Mouse (Mus musculus) adrenal gland, postnatal 4 days (tissue): Measurements from ENCODE around the gene U2af2. TPM values are rescaled to one million over a fixed set of nuclear protein-coding genes. Genes with fewer than 3 reads are reported as not detected.
A peak's percentile ranks its signal among the peaks of the same experiment; 100 is the strongest.
"Not testable (repeated sequence)": the region's sequence is repeated elsewhere in the genome, so short reads cannot be mapped to it uniquely, and the experiment has no call there.

Experiments used
- DNase-seq, 2 experiments: peaks; one replicate each; pipeline ENCODE4 v3.0.0; 2021 to 2022; ENCODE audit warnings: low spot score in 2 of 2, mixed read lengths in 2 of 2
- long read RNA-seq, 2 experiments: library from polyadenylated mRNA; stranded (forward); transcript quantifications; one replicate each; pipeline ENCODE4 v2.0.0; 2021
- total RNA-seq, 2 experiments: library from RNA; stranded (reverse); gene quantifications; 2 replicates each; pipeline ENCODE4 v1.2.3; 2021

The U2af2 gene
- 100 to 1,000 TPM; 207 to 230 TPM for total RNA-seq
- long read RNA-seq, experiment 1, transcript U2af2-209 (12 exons, 2,088 nt): minor isoform, 14 of 104 reads
- long read RNA-seq, experiment 1, transcript U2af2-201 (12 exons, 2,183 nt): major isoform, 47 of 104 reads
- long read RNA-seq, experiment 1, partial matches to known transcripts: 30 of 104 reads
- long read RNA-seq, experiment 1, other reads (novel, unspliced or antisense): 13 of 104 reads
- long read RNA-seq, experiment 2, transcript U2af2-209 (12 exons, 2,088 nt): minor isoform, 20 of 135 reads
- long read RNA-seq, experiment 2, transcript U2af2-201 (12 exons, 2,183 nt): major isoform, 78 of 135 reads
- long read RNA-seq, experiment 2, partial matches to known transcripts: 27 of 135 reads
- long read RNA-seq, experiment 2, other reads (novel, unspliced or antisense): 10 of 135 reads

DNA sequence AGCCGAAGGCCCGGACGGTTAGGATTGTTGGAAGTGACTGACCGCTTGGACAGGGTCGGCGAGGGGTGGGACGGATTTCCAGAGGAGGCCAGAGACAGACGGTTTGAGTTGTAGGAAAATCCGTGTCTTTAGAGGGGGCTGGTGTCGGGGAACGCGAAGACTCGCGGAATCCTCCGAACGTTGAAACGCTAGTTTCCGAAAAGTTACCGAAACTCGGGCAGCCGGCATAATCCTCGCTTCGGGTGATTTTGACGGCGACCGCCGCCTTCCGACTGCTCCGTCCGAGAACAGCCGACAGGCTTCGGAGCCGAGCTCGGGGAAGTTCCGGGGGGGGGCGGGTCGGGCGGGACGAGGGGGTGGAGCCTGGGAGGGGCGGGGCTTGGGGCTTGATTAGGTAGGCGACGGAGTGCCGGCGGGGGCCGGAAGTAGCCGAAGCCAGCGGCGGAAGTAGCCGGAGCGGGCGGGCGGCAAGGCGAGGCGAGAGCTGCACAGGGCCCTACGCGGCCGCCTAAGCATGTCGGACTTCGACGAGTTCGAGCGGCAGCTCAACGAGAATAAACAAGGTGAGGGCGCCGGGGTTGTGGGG is at the start of gene U2af2:
Gene U2af2, plus strand, starts transcription at position 370 of the 586 bp plus-strand sequence.
- DNase-seq: peak; percentile 89

DNA sequence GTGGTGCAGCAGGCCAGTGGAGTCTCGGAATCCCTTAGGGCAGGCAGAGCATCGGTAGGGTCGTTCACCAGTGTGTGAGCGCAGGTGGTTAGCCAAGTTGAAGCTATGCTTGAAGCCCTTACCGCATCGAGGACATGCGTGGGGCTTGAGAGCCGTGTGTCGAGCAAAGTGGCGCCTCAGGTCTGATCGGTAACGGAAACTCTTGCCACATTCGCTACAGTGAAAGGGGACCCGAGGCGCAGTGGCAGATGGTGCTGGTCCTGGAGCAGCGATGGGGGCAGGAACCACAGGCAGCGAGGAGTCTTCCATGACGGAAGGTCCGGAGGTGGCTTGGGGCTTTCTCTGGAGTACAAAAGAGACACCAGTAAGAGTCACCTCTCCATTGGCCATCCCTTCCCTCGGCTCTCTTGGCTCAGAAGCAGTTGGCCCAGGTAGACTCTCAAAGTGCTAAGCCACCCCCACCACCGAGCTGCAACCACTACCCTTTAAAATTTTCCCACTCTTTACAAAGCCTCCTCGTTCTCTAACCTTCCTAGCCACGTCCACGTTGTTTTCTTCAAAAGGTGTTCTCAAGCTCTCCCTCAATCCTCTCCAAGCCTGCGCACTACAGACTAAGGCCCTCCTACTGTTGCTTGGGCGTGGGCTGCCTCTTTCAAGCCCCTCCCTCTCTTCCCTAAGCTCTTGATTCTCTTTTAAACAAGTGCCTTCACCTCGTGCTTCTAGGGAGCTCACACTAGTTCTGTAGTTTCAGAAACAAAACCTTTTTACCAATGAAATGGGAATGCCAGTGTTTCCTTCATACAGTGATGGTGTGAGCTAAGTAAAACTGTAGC is 49.0 kb upstream of the U2af2 start:
- no peak for DNase-seq

DNA sequence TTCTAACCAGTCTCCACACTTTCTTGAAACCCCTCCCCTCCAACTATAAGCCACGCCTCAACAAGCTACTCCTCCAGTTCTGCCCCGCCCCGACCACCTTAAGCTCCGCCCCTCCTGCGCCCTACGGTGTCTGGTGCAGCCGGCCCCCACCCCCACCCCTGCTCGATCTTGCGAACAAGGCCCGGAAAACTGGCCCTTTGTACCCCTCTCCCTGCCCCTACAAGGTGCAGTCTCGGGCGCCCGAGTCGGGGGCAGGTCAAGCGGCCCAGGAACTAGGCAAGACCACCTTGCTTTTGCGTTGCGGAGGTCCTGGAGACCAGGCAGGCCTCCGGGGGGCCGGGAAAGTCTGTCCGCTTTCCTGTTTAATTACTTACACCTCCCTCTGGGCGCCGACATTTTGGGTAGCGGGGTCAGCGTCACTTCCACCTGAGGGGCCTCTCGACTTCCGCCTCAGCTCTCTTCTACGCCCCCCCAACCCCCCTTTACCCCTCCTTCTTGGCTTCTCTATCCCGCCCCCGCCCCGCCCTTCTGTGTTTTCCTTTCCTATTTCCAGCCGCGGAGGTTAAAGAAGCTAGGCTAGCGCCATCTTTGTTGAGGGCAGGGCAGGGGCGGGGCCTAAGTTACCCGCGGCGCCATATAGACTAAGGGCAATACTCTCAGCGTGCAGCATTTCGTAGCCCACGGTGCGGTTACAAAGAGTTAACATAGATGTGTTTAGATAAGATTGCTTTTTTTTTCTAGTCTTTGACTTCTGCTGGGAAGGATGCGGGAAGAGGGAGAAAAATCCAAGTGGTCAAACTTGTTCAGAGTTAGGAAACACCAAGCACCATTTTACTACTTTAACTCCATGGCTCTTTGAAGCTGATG is 47.5 kb upstream of the U2af2 start, which contains the start of the genes Zfp524 and Fiz1:
Gene Zfp524, plus strand, starts transcription at position 165 of the 867 bp plus-strand sequence.
Gene Fiz1, minus strand, starts transcription at position 447 of the 867 bp plus-strand sequence.
- peak; percentile 91 to 92 for DNase-seq

DNA sequence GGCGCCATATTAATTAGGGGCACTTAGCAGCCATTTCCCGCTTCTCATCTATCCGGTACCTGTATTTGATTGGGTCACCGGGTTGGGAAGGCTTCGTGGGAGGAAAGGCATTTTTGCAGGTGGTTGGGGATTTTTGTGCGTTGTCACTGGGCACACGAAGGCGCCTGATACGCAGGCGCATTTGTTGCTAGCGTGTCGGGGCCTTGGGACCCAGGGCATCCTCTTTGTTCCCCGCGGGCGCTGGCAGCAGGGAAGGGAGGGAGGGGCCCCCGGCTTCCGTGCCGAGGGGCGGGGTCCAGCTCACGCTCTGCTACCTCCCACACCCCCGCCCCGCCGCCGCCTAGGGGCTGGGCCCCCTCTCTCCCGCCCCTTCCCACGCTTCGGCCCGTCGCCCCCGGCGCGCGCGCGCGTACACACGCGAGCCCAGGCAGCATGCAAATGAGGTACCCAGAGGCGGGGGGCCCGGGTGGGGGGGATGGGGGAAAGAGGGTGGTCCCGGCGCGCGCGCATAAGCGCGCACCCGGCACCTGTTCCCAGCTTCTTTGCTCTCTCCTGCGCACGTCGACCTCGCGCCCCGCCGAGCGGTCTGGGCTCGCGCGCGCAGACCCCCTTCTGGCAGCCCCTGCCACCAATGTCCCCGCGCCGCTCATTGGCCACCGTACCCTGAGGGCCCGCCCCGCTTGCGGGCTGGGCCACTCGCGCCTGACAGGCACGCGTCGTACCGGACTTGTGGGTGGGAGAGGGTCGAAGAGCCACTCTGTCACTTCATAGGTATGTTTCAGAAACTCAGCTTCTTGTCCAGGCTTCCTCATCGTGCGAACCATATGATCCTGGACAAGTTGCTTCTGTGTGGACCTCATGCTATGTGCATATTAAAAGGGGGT is 46.6 kb upstream of the U2af2 start, which contains the start of gene Gm44973:
Gene Gm44973, plus strand, starts transcription at position 379 of the 884 bp plus-strand sequence.
- peak; percentile 84 to 91 for DNase-seq

DNA sequence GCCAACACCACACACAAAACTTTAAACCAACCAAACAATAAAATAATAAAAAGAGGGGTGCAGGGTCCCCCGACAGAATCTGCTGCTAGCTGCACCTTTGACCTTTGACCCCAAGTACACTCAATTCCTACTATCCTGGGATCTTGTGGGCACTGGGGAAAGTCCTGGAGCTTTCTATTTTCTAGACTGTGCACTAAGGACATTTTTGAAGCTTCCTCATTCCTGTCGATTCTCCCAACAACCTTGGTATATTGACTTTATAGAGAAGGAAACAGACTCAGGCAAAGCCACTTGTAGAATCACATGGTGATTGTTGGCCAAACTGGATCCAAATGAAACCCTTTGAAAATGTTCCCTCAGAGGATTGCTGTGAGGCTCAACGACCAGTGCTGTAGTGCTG is 45.9 kb upstream of the U2af2 start:
- no peak for DNase-seq

DNA sequence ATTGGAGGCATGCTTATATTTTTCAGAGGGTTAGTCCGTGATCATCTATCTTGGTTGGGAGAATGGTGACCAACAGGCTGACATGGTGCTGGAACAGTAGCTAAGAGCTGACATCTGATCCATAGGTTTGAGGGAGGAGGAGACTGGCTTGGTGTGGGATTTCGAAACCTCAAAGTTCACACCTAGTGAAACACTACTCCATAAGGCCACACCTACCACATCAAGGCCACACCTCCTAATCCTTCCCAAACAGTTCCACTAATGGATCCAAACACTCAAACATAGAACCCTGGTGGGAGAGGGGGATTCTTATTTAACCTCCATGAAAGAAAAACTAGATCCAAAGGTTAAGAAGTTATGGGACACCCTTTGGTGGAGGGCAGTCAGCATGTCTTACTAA is 45.0 kb upstream of the U2af2 start:
- no peak for DNase-seq

DNA sequence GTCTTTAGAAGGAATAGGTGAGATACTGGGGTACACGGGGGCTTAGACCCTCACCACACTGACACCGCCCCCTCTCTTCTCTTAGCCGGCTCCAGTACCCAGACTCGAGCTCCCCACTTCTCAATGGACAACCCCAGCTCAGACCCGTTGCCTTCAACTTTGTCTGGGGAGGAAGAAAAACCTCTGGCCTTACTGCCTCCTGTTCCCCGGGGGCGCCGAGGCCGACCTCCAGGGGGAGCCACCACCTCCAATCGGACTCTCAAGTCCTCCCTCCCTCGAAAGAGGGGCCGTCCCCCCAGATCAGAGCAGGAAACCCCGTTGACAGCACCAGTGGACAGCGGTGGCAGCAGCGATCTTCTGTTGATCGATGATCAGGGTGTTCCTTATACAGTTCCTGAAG is 44.6 kb upstream of the U2af2 start:
- no peak for DNase-seq

DNA sequence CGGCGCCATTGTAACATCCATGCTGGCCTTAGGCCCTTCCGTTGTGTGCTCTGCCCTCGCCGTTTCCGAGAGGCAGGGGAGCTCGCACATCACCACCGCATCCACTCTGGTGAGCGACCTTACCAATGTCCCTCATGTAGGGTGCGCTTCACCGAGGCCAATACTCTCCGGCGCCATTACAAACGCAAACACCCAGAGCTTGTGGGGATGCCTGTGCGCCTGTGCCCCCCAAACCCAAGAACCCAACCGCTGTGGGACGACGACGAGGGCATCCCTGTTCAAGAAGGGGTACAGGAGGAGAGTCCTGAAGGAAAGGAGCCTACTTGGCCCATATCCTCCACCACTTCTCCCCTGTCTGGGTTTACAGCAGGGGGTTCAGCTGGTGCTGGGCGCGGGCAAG is 44.0 kb upstream of the U2af2 start:
- no peak for DNase-seq

DNA sequence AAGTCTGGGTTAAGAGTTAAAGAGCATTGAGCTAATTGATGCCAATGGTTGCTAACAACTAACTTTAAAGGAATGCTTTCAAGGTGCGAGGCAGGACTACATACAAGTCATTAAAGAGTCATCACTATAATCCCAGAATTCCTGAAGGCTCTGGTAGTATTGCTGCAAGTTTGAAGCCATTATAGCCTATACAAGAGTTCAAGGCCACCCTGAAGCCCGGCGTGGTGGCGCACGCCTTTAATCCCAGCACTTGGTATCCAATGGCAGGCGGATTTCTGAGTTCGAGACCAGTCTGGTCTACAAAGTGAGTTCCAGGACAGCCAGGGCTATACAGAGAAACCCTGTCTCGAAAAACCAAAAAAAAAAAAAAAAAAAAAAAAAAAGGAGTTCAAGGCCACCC is 42.4 kb upstream of the U2af2 start:
- not testable (repeated sequence) for DNase-seq

DNA sequence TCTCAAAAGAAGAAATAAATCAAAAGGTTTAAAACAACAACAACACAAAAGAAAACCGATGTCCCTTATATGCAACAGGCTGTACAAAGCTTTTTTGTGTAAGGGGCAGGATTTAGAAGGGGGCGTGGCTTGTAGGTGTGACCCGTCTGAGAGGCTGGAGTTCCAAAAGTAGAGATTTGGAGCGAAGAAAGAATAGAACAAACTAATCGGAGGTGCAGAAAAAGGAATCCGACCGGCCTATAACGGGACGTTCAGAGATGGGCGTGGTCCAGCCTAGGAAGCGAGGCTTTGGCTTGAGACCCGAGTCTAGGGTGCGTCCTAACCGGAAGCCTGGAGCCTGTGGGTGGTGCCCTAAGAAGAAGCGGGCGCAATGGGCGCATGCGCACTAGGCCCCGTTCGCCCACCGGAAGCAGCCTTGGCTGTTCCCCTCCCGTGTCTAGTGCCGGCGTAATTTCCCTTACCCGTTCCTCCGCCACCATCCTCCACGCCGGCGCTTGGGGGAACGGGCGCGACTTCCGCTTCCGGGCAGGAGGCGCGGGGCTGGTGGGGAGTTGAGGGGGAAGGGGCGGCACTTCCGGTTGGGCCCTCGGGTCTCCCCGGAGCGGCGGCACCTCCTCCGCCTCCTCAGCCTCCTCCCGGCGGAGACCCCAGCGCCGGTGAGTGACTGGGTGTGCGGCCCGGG is 41.8 kb upstream of the U2af2 start, which contains the start of the genes Zfp865 and Ccdc106:
Gene Zfp865, plus strand, starts transcription at position 377 of the 682 bp plus-strand sequence.
Gene Ccdc106, plus strand, starts transcription at position 554 of the 682 bp plus-strand sequence.
- peak; percentile 97 to 98 for DNase-seq

DNA sequence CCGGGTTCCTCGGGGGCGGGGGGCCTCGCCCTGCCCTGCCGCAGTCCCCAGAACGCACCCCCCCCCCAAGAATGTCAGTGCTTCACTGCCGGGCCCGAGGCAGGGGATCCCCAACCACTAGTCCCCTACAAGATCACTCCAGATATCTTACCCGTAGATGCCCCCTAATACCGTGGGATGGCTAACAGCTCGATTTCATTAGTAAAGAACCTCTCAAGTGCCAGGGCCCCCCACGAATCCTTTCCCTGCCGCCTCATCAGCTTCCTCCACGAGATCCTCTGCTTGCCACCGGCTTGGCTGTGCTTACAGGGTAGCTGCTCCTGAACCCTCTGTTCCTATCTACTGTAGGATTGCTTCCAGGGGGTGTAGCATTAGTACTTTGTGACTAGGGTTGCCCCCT is 41.3 kb upstream of the U2af2 start:
- no peak for DNase-seq

DNA sequence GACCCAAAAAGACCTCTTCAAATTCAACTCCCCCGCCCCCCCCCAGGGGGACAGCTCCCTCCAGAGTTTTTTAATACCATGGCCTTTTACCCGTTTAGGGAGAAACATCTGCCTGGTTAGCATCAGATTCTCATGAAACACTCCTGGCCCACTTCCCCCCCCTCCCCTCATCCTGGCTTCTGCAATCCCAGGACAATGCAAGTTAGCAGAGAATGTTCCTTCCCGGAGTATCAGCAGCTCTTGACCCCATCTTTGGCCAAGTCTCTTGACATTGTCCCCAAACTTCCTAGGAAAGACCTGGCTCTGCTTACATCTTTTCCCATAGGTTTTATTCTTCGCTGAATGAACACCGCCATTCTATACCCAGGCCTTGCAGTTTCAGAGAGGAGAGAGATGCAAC is 40.7 kb upstream of the U2af2 start:
- DNase-seq: no peak

DNA sequence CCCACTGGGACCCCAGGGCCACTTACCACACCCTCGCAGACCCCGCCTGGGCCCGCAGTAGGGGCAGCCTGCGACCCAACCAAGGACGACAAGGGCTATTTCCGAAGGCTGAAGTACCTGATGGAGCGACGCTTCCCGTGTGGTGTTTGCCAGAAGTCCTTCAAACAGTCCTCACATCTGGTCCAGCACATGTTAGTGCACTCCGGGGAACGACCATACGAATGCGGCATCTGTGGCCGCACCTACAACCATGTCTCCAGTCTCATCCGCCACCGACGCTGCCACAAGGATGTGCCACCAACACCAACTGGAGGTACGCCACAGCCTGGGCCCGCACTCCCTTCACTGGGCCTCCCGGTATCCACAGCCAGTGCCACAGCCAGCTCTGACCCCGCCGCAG is 32.4 kb upstream of the U2af2 start:
- no peak for DNase-seq

DNA sequence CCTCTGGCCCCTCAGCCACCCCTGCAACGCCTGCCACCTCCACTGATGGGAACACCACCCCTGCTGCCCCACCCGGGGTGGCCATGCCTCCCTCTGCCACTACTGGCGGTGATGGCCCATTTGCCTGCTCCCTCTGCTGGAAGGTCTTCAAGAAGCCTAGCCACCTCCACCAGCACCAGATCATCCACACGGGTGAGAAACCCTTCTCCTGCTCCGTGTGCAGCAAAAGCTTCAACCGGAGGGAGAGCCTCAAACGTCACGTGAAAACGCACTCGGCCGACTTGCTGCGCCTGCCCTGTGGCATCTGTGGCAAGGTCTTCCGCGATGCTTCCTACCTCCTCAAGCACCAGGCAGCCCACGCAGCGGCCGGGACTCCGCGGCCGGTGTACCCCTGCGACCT is 32.0 kb upstream of the U2af2 start:
- no peak for DNase-seq

DNA sequence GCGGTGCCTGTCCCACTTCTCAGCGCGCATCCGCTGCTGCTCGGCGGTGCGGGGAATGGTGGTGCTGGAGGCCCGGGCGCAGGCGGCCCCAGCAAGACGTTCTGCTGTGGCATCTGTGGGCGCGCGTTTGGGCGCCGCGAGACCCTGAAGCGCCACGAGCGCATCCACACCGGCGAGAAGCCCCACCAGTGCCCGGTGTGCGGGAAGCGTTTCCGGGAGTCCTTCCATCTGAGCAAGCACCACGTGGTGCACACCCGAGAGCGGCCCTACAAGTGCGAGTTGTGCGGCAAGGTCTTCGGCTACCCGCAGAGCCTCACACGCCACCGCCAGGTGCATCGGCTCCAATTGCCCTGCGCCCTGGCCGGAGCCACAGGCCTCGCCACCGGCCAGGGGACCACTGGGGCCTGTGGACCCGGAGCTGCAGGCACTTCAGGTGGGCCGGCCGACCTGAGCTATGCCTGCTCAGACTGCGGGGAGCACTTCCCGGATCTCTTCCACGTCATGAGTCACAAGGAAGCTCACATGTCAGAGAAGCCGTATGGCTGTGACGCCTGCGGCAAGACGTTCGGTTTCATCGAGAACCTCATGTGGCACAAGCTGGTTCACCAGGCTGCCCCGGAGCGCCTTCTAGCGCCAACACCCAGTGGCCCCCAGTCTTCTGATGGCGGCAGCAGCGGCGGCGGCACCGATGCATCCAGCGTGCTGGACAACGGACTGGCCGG is 31.2 kb upstream of the U2af2 start:
- no peak for DNase-seq

DNA sequence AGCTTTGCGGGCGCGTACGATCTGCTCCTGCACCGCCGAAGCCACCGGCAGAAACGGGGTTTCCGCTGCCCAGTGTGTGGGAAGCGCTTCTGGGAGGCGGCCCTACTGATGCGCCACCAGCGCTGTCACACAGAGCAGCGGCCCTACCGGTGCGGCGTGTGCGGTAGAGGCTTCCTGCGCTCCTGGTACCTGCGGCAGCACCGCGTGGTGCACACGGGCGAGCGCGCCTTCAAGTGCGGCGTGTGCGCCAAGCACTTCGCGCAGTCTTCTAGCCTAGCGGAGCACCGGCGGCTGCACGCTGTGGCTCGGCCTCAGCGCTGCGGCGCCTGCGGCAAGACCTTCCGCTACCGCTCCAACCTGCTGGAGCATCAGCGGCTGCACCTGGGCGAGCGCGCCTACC is 30.4 kb upstream of the U2af2 start:
- no peak for DNase-seq

DNA sequence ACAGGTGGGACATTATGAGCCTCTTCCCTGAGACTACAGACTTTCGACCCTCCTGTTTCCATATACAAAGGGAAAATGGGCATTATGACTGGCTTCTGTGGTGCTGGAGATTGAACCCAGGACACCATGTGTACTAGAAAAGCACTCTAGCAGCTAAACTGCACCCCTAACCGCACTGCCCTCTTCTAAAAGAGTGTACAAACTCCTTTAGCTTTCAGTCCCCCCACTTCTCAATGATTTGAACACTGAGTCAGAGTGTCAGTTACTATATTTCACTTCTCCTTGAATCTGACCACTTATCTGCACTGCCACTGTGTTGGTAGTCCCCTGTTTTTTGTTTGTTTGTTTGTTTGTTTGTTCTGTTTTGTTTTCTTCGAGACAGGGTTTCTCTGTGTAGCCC is 28.1 kb upstream of the U2af2 start, which contains the start of gene 4632433K11Rik:
Gene 4632433K11Rik, plus strand, starts transcription at position 301 of the 400 bp plus-strand sequence.
- DNase-seq: no peak

DNA sequence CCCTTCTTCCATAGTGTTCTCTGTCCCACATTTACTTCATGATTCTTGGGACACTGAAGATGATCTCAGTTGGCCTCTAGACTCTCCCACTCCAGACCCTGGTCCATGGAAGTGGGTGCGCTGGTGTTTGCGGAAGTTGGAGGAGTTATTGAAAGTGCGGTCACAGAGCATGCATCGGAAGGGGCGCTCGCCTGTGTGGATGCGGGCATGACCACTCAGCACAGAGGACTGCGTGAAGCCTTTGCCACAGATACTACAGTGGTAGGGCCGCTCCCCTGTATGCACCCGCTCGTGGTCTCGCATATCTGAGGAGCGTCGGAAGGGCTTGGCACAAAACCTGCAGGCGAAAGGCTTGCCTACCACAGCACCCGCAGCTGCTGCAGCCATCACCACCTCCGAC is 26.3 kb upstream of the U2af2 start:
- DNase-seq: no peak
